Mouse (Mus musculus): ENCODE data around the gene Sh2d1b1.

Sh2d1b1 gene

GRCm38 (mm10) chr1:170324312-170324711 lies 47.2 kb downstream of the Sh2d1b1 start:
- in situ Hi-C loops (cut with MboI, MseI): no loop called here

DNA sequence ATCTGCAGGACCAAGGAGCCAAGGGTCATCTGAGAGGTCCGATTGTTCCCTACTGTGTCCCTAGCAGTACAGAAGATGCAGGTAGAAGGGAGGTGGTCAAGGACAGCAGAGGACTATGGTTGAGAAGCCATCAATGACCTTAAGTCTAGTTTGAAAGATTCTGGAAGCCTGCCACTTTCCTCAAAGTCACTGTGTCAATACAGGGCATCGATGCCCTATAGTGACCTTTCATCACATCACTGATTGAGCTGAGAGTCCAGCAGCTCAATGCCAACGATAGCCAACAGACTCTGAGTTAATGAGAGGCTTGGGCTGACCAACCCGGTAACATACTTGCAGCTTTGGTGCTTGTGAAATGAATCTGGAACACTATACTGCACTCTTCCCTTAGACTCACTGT lies 48.2 kb downstream of the Sh2d1b1 start:
- in situ Hi-C loops (cut with MboI, MseI): no loop called here

DNA sequence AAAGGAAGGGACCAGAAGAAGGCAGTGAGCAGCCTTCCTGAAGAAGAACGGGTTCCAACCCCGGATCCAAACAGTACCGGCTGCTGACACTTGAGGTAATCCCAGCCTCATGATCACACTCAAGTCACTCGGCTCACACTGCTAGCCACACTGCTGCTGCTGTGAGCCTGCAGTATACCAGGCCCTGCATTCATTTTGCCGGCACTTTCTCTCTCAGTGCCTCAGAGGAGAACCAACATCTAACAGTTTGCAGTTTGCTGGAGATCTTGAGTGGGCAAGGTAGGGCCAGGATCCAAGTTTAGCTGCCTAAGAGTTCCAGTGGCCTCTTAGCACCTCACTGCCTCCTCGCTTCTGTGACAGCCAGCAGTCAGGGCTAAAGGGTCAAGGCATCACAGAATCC lies 54.8 kb downstream of the Sh2d1b1 start:
- in situ Hi-C loops (cut with MboI, MseI): no loop called here

GRCm38 (mm10) chr1:170332775-170333174 lies 55.7 kb downstream of the Sh2d1b1 start:
- in situ Hi-C loops (cut with MboI, MseI): no loop called here
